Mouse (Mus musculus) CH12.LX (cell line): ENCODE measurements around the gene Ndufa12. TPM values are rescaled to one million over a fixed set of nuclear protein-coding genes. Genes with fewer than 3 reads are reported as not detected.

Source experiments
- DNase-seq: peaks from one replicate; pipeline ENCODE4 v3.0.0-alpha.2; 2013; ENCODE audit errors: extremely low read depth
- H3K27ac ChIP-seq: 2 replicates; pipeline ENCODE4 v1.5.1; 2012; ENCODE audit warnings: low read depth, mild to moderate bottlenecking, control low read depth, moderate library complexity; ENCODE audit not compliant: insufficient read depth
- H3K27me3 ChIP-seq: replicated peaks from 2 replicates; pipeline ENCODE3; 2012; ENCODE audit warnings: inconsistent platforms
- H3K36me3 ChIP-seq, 2 experiments: replicated peaks in 1 of 2; 2 replicates each; pipeline versions ENCODE3 to v1.6.1; 2012; ENCODE audit warnings: inconsistent platforms in 1 of 2, low read length in 1 of 2, mild to moderate bottlenecking in 1 of 2, mixed read lengths in 1 of 2, moderate library complexity in 1 of 2; ENCODE audit not compliant: control insufficient read depth in 1 of 2, insufficient read depth in 1 of 2
- H3K4me1 ChIP-seq, 2 experiments: 2 replicates each; pipeline ENCODE4 v1.6.1; 2012; ENCODE audit warnings: inconsistent platforms in 1 of 2, moderate library complexity in 1 of 2; ENCODE audit not compliant: insufficient read depth in 2 of 2, control insufficient read depth in 1 of 2
- H3K4me2 ChIP-seq: 2 replicates; pipeline ENCODE4 v1.6.1; 2012; ENCODE audit warnings: low read depth, mild to moderate bottlenecking, control low read depth; ENCODE audit not compliant: poor library complexity, insufficient read depth, severe bottlenecking
- H3K4me3 ChIP-seq, 3 experiments: fragments of 150-350 bp in 1 of 3; sonication (generic) in 1 of 3; replicated peaks in 1 of 3; 2 replicates each; pipeline versions ENCODE3 to v1.5.1; 2011 to 2012; ENCODE audit warnings: low read depth in 2 of 3, low read length in 2 of 3, mild to moderate bottlenecking in 2 of 3, moderate library complexity in 2 of 3, control low read depth in 1 of 3, improper control_type of control experiment in 1 of 3, inconsistent platforms in 1 of 3, mixed read lengths in 1 of 3; ENCODE audit not compliant: poor library complexity in 1 of 3
- H3K79me2 ChIP-seq: replicated peaks from 2 replicates; pipeline ENCODE4 v1.6.1; 2012; ENCODE audit warnings: mild to moderate bottlenecking, moderate library complexity; ENCODE audit not compliant: control insufficient read depth, poor library complexity, insufficient read depth, severe bottlenecking; ENCODE audit errors: extremely low read depth
- H3K9ac ChIP-seq: 2 replicates; pipeline ENCODE4 v1.6.1; 2012; ENCODE audit warnings: low read depth, mild to moderate bottlenecking, control low read depth, moderate library complexity; ENCODE audit not compliant: insufficient read depth
- H3K9me3 ChIP-seq: replicated peaks from 2 replicates; pipeline ENCODE3; 2012; ENCODE audit warnings: low read length, inconsistent platforms, mixed read lengths
- CHD2 ChIP-seq: IDR thresholded peaks from 2 replicates; pipeline ENCODE4 v1.6.1; 2011; ENCODE audit warnings: low read length, improper control_type of control experiment
- E2F4 ChIP-seq: IDR thresholded peaks from 2 replicates; pipeline ENCODE4 v1.6.1; 2011; ENCODE audit warnings: low read depth, low read length, improper control_type of control experiment; ENCODE audit not compliant: insufficient replicate concordance
- EP300 ChIP-seq: IDR thresholded peaks from 2 replicates; pipeline ENCODE4 v1.6.1; 2011; ENCODE audit warnings: low read length, improper control_type of control experiment
- HCFC1 ChIP-seq: IDR thresholded peaks from 2 replicates; pipeline ENCODE4 v1.6.1; 2012; ENCODE audit warnings: low read depth, mild to moderate bottlenecking, inconsistent platforms, low read length, improper control_type of control experiment
- IRF4 ChIP-seq: IDR thresholded peaks from 2 replicates; pipeline ENCODE4 v1.6.1; 2014; ENCODE audit warnings: low read depth, mild to moderate bottlenecking, inconsistent platforms, low read length, improper control_type of control experiment
- JUND ChIP-seq: conservative IDR thresholded peaks from 2 replicates; pipeline ENCODE4 v1.6.1; 2011; ENCODE audit warnings: low read depth, low read length, improper control_type of control experiment
- MAFK ChIP-seq: IDR thresholded peaks from 2 replicates; pipeline ENCODE4 v1.6.1; 2011; ENCODE audit warnings: low read length, improper control_type of control experiment; ENCODE audit not compliant: insufficient replicate concordance
- MAX ChIP-seq: IDR thresholded peaks from 2 replicates; pipeline ENCODE4 v1.6.1; 2011; ENCODE audit warnings: low read length, improper control_type of control experiment
- MAZ ChIP-seq: IDR thresholded peaks from 2 replicates; pipeline ENCODE4 v1.6.1; 2012; ENCODE audit warnings: low read depth, mild to moderate bottlenecking, inconsistent platforms, low read length, improper control_type of control experiment, moderate library complexity
- MEF2A ChIP-seq: IDR thresholded peaks from 2 replicates; pipeline ENCODE4 v1.6.1; 2014; ENCODE audit warnings: low read depth, mild to moderate bottlenecking, inconsistent platforms, low read length, improper control_type of control experiment, borderline replicate concordance
- MYC ChIP-seq: IDR thresholded peaks from 2 replicates; pipeline ENCODE4 v1.6.1; 2011; ENCODE audit warnings: low read depth, mild to moderate bottlenecking, improper control_type of control experiment, low read length
- NELFE ChIP-seq: IDR thresholded peaks from 2 replicates; pipeline ENCODE4 v1.6.1; 2011; ENCODE audit warnings: low read depth, low read length, improper control_type of control experiment
- POLR2A ChIP-seq: IDR thresholded peaks from 2 replicates; pipeline ENCODE4 v1.6.1; 2011; ENCODE audit warnings: low read depth, mild to moderate bottlenecking, improper control_type of control experiment, low read length
- RAD21 ChIP-seq: IDR thresholded peaks from 2 replicates; pipeline ENCODE4 v1.6.1; 2011; ENCODE audit warnings: low read depth, mild to moderate bottlenecking, low read length, improper control_type of control experiment, moderate library complexity
- RCOR1 ChIP-seq: conservative IDR thresholded peaks from 2 replicates; pipeline ENCODE4 v1.6.1; 2012; ENCODE audit warnings: low read depth, mild to moderate bottlenecking, inconsistent platforms, low read length, improper control_type of control experiment
- TBP ChIP-seq: conservative IDR thresholded peaks from 2 replicates; pipeline ENCODE4 v1.6.1; 2011; ENCODE audit warnings: low read depth, low read length, improper control_type of control experiment
- UBTF ChIP-seq: IDR thresholded peaks from 2 replicates; pipeline ENCODE4 v1.6.1; 2012; ENCODE audit warnings: low read depth, mild to moderate bottlenecking, inconsistent platforms, low read length, improper control_type of control experiment, moderate library complexity
- USF2 ChIP-seq: conservative IDR thresholded peaks from 2 replicates; pipeline ENCODE4 v1.6.1; 2011; ENCODE audit warnings: low read depth, low read length, improper control_type of control experiment
- ZKSCAN1 ChIP-seq: IDR thresholded peaks from 2 replicates; pipeline ENCODE4 v1.6.1; 2012; ENCODE audit warnings: low read depth, inconsistent platforms, low read length, improper control_type of control experiment, borderline replicate concordance
- ZMIZ1 ChIP-seq: IDR thresholded peaks from 2 replicates; pipeline ENCODE4 v1.6.1; 2012; ENCODE audit warnings: low read depth, mild to moderate bottlenecking, inconsistent platforms, low read length, improper control_type of control experiment
- ZNF384 ChIP-seq: IDR thresholded peaks from 2 replicates; pipeline ENCODE4 v1.6.1; 2012; ENCODE audit warnings: low read depth, low read length, improper control_type of control experiment, inconsistent platforms
- dilution Hi-C: fragments of 300-500 bp; cut with MboI; formaldehyde crosslinking; loops from 2 replicates; pipeline ENCODE4 v1.14.3; 2020; ENCODE audit warnings: low sequenced_read_pairs; ENCODE audit not compliant: extremely low pct_unique_long_range_greater_than_20kb, extremely low pct_ligation_motif_present
- in situ Hi-C: fragments of 300-500 bp; cut with MboI; formaldehyde crosslinking; loops from 3 replicates; pipeline ENCODE4 v1.14.3; 2019; ENCODE audit warnings: low sequenced_read_pairs, low pct_ligation_motif_present, low pct_unique_long_range_greater_than_20kb, mixed read lengths
- polyA plus RNA-seq: library from polyadenylated mRNA; unstranded; fragments of >175 nt; gene quantifications from 2 replicates; pipeline ENCODE4 v1.2.1, GENCODE M21; 2012; ENCODE audit warnings: low read depth; ENCODE audit not compliant: insufficient read length
- total RNA-seq, 2 experiments: library from RNA; depleted of rRNA; stranded (reverse); fragments of 300-350 nt in 1 of 2; fragments of >200 nt in 1 of 2; gene quantifications; 2 replicates each; pipeline ENCODE4 v1.2.3; 2012 to 2014

The Ndufa12 gene
- total and polyA plus RNA-seq, 3 experiments = 215 to 367 (median 340) TPM

- Histone ChIP-seq H3K79me2 (no peaks in the 10 kb centered on the region), H3K9ac (no peak overlapping the region), H3K27me3 (no peaks in the 10 kb centered on the region), H3K4me3 (no peak overlapping the region), H3K36me3 (no peaks in the 10 kb centered on the region), H3K27ac (no peak overlapping the region), H3K4me2 (no peak overlapping the region), H3K4me1 (0 out of 4 replicates have a peak, but pooled peaks cover 0 to 3% of the 10 kb centered on the region in 2 experiments), H3K9me3 (no peaks in the 10 kb centered on the region)
- in situ Hi-C loops (no loop called here), dilution Hi-C loops (no loop called here)
- TF ChIP-seq HCFC1 (no peak), MAFK (no peak), MEF2A (no peak), RAD21 (no peak), POLR2A (no peak), EP300 (no peak), USF2 (no peak)
- no peak for DNase-seq
These were observed 49.3 kb downstream of the Ndufa12 start for GRCm38 (mm10) chr10:94247748-94248349.

GRCm38 (mm10) chr10:94249575-94250456 is 51.3 kb downstream of the Ndufa12 start:
- no peak for DNase-seq
- Histone ChIP-seq H3K36me3 (no peaks in the 10 kb centered on the region), H3K4me1 (0 out of 4 replicates have a peak, but pooled peaks cover 0 to 3% of the 10 kb centered on the region in 2 experiments), H3K4me3 (no peak overlapping the region), H3K9ac (no peak overlapping the region)
- dilution Hi-C loops = no loop called here
- in situ Hi-C loops = no loop called here
- no peak for TF ChIP-seq CHD2
- no peak for TF ChIP-seq ZMIZ1
- TF ChIP-seq, all 38 proteins: peak for 0
- H3K9me3 ChIP-seq = no peaks in the 10 kb centered on the region
- no peak overlapping the region for H3K4me2 ChIP-seq
- no peaks in the 10 kb centered on the region for H3K27me3 ChIP-seq
- H3K27ac ChIP-seq = no peak overlapping the region
- H3K79me2 ChIP-seq = no peaks in the 10 kb centered on the region

- in situ Hi-C loops = no loop called here
- H3K4me1 ChIP-seq = no peaks in the 10 kb centered on the region
These were observed 54.8 kb downstream of the Ndufa12 start for GRCm38 (mm10) chr10:94253260-94253807.

More at GRCm38 (mm10) chr10:94253260-94253807, 54.8 kb downstream of the Ndufa12 start:
- no peak overlapping the region for H3K4me3 ChIP-seq
- H3K27me3 ChIP-seq = no peaks in the 10 kb centered on the region
- H3K27ac ChIP-seq = no peak overlapping the region
- H3K9ac ChIP-seq = no peak overlapping the region
- H3K79me2 ChIP-seq = no peaks in the 10 kb centered on the region
- H3K36me3 ChIP-seq = no peaks in the 10 kb centered on the region
- TF ChIP-seq JUND (no peak), MAZ (no peak), UBTF (no peak), E2F4 (no peak), NELFE (no peak), IRF4 (no peak), TBP (no peak), ZKSCAN1 (no peak), RCOR1 (no peak), MYC (no peak), MAX (no peak), ZNF384 (no peak), EP300 (no peak), ZMIZ1 (no peak)
- H3K4me2 ChIP-seq = no peak overlapping the region
- H3K9me3 ChIP-seq = no peaks in the 10 kb centered on the region
- dilution Hi-C loops = no loop called here
- DNase-seq = no peak
